Mouse (Mus musculus) E14TG2a.4 (cell line): ENCODE data around the gene Coq10b.

Source experiments
- H3K27me3 ChIP-seq: 2 replicates; pipeline ENCODE4 v1.6.1; 2014; ENCODE audit warnings: low read length, control low read depth; ENCODE audit not compliant: insufficient read depth
- H3K36me3 ChIP-seq: 2 replicates; pipeline ENCODE4 v1.6.1; 2014; ENCODE audit warnings: low read length, control low read depth; ENCODE audit not compliant: insufficient read depth
- H3K4me1 ChIP-seq: replicated peaks from 2 replicates; pipeline ENCODE4 v1.6.1; 2014; ENCODE audit warnings: low read depth, low read length, control low read depth
- H3K4me3 ChIP-seq: replicated peaks from 2 replicates; pipeline ENCODE4 v1.5.1; 2014; ENCODE audit warnings: mild to moderate bottlenecking, low read length
- H3K9me3 ChIP-seq: 2 replicates; pipeline ENCODE4 v1.6.1; 2014; ENCODE audit warnings: low read length, control low read depth
- CTCF ChIP-seq: conservative IDR thresholded peaks from 2 replicates; pipeline ENCODE4 v1.5.1; 2014; ENCODE audit warnings: low read length
- NANOG ChIP-seq: IDR thresholded peaks from 2 replicates; pipeline ENCODE4 v1.6.1; 2014; ENCODE audit warnings: borderline replicate concordance, low read length, mixed read lengths
- POU5F1 ChIP-seq: IDR thresholded peaks from 2 replicates; pipeline ENCODE4 v1.6.1; 2014; ENCODE audit warnings: low read length, borderline replicate concordance

Coq10b gene

DNA sequence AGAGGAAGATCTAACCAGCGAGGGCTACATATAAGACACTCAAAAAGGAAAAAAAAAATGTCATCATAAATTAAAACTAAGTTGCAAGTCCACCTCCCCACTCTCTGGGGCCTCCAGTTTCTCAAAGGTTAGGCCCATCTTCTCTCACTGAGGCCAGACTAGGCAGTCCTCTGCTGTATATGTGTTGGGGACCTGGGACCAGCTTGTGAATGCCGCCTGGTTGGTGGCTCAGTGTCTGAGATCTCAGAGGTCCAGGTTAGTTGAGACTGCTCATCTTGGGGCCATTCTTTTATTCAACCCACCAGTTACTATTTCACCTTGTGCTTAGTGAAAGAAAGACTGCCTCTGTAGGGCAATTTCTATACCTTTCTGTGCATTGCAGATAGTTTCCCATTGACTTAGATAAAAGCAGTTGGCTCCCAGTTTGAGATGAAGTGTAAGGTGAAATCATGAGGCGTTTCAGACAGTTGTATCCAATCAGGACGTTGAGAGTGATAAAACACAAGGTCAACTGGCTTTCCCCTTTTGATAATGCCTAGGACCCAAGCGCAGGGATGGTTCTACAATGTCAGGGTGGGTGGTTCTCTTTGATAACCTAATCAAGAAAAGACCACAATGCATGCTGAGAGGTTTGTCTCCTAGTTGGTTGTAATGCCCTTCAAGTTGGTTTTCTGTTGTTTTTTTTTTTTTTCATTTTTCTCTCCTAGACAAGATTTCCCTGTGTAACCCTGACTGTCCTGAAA, 23.3 kb downstream of the Coq10b start:
- peaks cover 68% of the 10 kb centered on the region for H3K36me3 ChIP-seq
- no peak overlapping the region for H3K4me3 ChIP-seq
- no peaks in the 10 kb centered on the region for H3K27me3 ChIP-seq
- no peaks in the 10 kb centered on the region for H3K9me3 ChIP-seq
- H3K4me1 ChIP-seq, result peaks cover 36% of the 10 kb centered on the region
- no peak for TF ChIP-seq POU5F1
- no peak for TF ChIP-seq CTCF
- no peak for TF ChIP-seq NANOG

DNA sequence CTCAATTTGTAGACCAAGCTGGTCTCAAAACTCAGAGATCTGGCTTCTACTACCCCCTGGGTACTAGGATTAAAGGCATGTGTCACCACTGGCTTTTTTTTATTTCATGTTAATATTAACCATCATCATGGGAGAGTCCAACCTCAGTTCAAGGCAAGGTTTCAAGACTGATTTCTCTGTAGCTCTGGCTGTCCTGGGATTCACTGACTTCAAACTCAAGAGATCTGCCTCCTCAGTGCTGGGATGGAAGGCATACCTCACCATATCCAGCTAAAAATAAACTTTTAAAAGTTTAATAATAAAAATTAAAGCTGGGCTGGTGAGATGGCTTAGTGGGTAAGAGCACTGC, 23.8 kb downstream of the Coq10b start:
- H3K4me3 ChIP-seq, result no peak overlapping the region
- peaks cover 69% of the 10 kb centered on the region for H3K36me3 ChIP-seq
- H3K4me1 ChIP-seq, result peaks cover 40% of the 10 kb centered on the region
- H3K27me3 ChIP-seq, result no peaks in the 10 kb centered on the region
- TF ChIP-seq CTCF, result no peak
- TF ChIP-seq NANOG, result no peak
- TF ChIP-seq POU5F1, result no peak
- H3K9me3 ChIP-seq, result no peaks in the 10 kb centered on the region

DNA sequence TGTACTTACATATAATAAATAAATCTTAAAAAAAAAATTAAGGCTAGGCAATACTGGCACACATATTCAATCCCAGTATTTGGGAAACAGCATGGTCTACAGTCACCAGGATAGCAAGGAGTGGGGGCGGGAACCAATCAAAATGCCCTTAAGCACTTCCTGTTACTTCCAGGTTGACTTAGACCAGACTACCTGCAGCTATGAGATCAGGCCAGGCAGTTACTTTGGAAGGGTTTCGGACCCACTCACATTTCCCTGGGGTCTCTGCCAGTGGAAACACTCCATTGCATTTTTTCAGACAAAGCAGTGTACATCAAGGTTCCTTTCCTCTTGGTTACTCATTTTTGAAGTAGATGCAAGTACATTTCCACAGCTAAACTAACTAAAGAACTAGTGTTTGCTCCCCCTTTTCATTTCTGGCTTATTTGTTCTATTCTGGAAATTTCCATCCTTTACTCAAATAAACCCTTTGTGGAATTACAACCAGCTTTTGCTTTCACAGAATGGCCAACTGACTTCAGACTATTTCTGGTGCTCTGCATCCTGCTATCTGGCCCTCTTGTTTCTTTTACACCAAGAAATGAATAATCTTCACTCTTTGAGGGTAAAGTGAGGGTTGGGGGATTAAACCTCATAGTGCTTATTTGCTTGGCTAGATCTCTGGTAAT, 24.4 kb downstream of the Coq10b start:
- no peaks in the 10 kb centered on the region for H3K9me3 ChIP-seq
- H3K27me3 ChIP-seq, result no peaks in the 10 kb centered on the region
- TF ChIP-seq POU5F1 (no peak), NANOG (no peak), CTCF (no peak)
- H3K36me3 ChIP-seq, result peaks cover 69% of the 10 kb centered on the region
- peaks cover 40% of the 10 kb centered on the region for H3K4me1 ChIP-seq
- no peak overlapping the region for H3K4me3 ChIP-seq

DNA sequence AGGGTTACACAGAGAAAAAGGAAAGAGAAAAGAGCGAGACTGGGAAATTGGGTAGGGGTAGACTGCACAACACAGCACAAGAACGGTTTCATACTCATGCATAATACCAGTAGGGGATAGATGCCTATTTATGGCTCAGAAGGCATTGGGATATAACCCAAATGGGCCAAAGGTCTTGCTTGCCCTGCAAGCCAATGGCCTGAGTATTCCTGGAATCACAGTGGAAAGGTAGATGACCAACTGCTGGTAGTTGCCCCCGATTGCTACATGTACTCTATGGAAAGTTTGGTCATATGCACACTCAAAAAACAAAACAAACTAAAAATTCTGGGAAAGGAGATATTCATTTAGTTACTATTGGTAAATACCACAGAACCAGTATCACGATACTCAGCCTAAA, 27.1 kb downstream of the Coq10b start:
- TF ChIP-seq CTCF (no peak), NANOG (no peak), POU5F1 (no peak)
- H3K4me1 ChIP-seq, result peaks cover 65% of the 10 kb centered on the region
- no peaks in the 10 kb centered on the region for H3K27me3 ChIP-seq
- no peaks in the 10 kb centered on the region for H3K9me3 ChIP-seq
- H3K4me3 ChIP-seq, result no peak overlapping the region
- H3K36me3 ChIP-seq, result peaks cover 84% of the 10 kb centered on the region

DNA sequence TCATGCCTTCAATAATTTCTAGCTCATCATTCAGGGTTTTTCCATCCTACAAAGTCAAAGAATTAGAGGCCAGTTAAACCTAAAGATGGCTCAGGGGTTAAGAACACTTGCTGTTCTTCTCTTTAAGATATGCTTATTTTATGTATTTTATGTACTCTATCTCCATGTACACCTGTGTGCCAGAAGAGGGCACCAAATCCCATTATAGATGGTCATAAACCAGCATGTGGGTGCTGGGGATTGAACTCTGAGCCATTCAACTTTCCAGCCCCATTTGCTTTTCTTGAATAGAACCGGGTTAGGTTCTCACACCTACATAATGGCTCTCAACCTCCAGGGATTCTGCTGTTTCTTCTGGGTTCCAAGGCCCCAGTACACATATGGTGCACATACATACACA, 29.5 kb downstream of the Coq10b start:
- H3K27me3 ChIP-seq, result no peaks in the 10 kb centered on the region
- H3K4me3 ChIP-seq, result no peak overlapping the region; the same call in 1 of the 2 replicates
- peaks cover 94% of the 10 kb centered on the region for H3K36me3 ChIP-seq
- no peaks in the 10 kb centered on the region for H3K9me3 ChIP-seq
- TF ChIP-seq CTCF (0 out of 2 replicates have a peak, but pooled peaks have one; percentile 14), POU5F1 (no peak)
- H3K4me1 ChIP-seq, result peaks cover 55% of the 10 kb centered on the region

DNA sequence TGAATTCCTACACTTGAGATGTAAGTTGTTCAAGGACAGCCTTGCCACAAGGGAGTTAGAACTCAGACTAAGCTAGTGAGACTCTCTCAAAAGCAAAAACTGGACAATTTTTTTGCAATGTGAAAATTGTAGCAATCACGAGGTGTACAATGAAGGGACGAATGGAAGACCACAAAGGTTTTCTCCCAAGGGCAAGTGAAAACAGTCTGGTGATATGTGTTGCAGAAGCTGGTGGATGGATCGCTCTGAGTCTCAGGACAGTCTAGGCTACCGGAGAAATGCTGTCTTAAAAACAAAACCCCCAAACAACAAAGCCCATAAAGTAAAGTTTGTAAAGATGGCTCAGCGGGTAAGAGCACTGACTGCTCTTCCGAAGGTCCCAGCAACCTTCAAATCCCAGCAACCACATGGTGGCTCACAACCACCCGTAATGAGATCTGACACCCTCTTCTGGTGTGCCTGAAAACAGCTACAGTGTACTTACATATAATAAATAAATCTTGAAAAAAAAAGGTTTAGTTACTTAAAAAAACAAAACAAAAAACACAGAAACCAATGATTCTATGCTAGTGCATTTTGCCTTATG, 33.3 kb downstream of the Coq10b start:
- no peak for TF ChIP-seq POU5F1
- TF ChIP-seq CTCF, result no peak
- TF ChIP-seq NANOG, result no peak
- Histone ChIP-seq H3K4me1 (peaks cover 62% of the 10 kb centered on the region), H3K27me3 (no peaks in the 10 kb centered on the region), H3K36me3 (peaks cover 81% of the 10 kb centered on the region), H3K9me3 (no peaks in the 10 kb centered on the region), H3K4me3 (peak overlapping the region; percentile 99)

DNA sequence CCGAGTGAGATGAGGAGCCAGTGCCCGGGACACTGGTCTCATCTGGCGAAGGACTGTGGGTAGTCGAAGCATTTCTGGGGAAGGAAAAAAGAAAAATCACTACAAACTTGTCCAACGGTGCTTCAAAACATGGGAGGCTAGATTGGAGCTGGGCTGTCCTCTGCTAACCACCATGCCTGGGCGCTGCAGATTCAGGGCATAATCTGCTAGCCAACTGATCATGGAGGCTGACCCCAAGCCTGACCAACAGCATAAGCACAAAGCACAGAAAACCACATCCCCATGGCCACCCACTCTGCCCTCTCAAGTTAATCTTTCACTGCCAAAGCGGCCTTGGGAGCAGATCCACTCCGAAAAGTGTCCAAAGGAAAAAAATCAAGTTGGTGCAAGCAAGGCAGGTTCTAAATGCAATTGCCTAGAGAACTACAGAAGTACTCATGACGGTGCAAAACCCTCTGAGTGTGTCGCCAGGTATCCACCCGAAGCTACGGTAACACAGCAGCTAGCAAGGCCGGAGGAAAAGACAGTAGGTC, 34.4 kb downstream of the Coq10b start:
- H3K36me3 ChIP-seq, result peaks cover 81% of the 10 kb centered on the region
- no peak for TF ChIP-seq POU5F1
- TF ChIP-seq NANOG, result no peak
- no peak for TF ChIP-seq CTCF
- H3K27me3 ChIP-seq, result no peaks in the 10 kb centered on the region
- no peaks in the 10 kb centered on the region for H3K9me3 ChIP-seq
- H3K4me3 ChIP-seq, result peak overlapping the region; percentile 99
- peaks cover 68% of the 10 kb centered on the region for H3K4me1 ChIP-seq

DNA sequence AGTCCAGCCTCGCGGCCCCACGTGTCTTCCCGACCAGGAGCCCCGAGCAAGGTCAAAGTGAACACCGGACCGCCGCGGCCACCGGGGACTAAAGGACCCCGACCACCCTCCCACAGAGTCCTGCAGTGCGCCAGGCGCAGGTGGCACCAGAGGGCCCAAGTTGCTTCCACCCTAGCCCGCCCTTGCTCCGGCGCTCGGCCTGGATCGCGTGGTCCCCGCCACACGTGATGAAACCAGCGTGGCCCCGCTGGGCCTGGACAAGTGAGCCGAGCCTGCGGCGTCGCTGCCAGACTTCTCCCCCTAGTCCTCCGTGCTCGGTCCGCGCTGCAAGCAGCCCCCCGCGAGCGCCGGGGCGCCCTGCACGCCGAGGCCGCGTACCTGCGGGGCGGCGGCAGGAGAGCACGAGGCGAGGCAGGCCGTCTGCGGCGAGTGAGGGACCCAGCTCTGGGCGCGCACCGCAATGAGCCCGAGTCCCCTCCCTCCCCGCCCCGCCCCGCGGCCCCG, 34.9 kb downstream of the Coq10b start:
- Histone ChIP-seq H3K36me3 (peaks cover 81% of the 10 kb centered on the region), H3K27me3 (no peaks in the 10 kb centered on the region), H3K4me1 (peaks cover 66% of the 10 kb centered on the region), H3K4me3 (peak overlapping the region; percentile 99), H3K9me3 (no peaks in the 10 kb centered on the region)
- no peak for TF ChIP-seq POU5F1
